In genomic region chr1:174592420-174592980, GRCm38 (mm10) we compare ENCODE assay signal across 9 mouse cellular contexts.
DNase-seq lines count a peak whose midpoint lies in the region; ATAC-seq and TF ChIP-seq lines count a peak whose summit lies in the region.
"Had no signal": no experiment of that assay in that cellular context is flagged by ENCODE, and none has a peak within 500 bp of the region (broad histone marks: within the 10 kb centered on the region; RNA-seq: fewer than 3 reads in every experiment).

No protein-coding gene starts in this region.

- H3K36me3 ChIP-seq in liver, adult 2 months (ENCODE audit: control insufficient read depth, insufficient read depth, low read length), result no peaks in the 10 kb centered on the region
- H3K36me3 ChIP-seq in liver, embryonic 12.5 days, result no peaks in the 10 kb centered on the region
- H3K36me3 ChIP-seq: heart, embryonic 15.5 days had no signal

- H3K4me1 ChIP-seq in liver, adult 2 months (ENCODE audit: control insufficient read depth, insufficient read depth, low read length), result peaks cover 1% of the 10 kb centered on the region; the same call in 1 of the 2 replicates
- peaks cover 2% of the 10 kb centered on the region for H3K4me1 ChIP-seq in liver, embryonic 12.5 days
- H3K4me1 ChIP-seq: heart, embryonic 15.5 days had no signal

- H3K4me2 ChIP-seq in liver, embryonic 12.5 days, result no peak overlapping the region
- H3K4me2 ChIP-seq: heart, embryonic 15.5 days had no signal

- H3K27ac ChIP-seq in liver, adult 2 months (replicated peaks; ENCODE audit: insufficient read depth, low read depth, low read length), result no peak overlapping the region
- no peak overlapping the region for H3K27ac ChIP-seq in liver, embryonic 12.5 days
- H3K27ac ChIP-seq: heart, embryonic 15.5 days had no signal

- peak; percentile 6 for DNase-seq in gastrocnemius, adult 18-20 months (ENCODE audit: low spot score)
- no peak for DNase-seq in gastrocnemius, postnatal 36 days
- DNase-seq in liver, adult 2 months (ENCODE audit: extremely low read depth, low read depth, low spot score), result peak; percentile 30
- no peak for DNase-seq in Patski (ENCODE audit: low read depth, low spot score)
- DNase-seq in mesoderm, embryonic 11.5 days (ENCODE audit: low read depth, low spot score), result peak; percentile 14
- DNase-seq in spleen, adult 18-20 months, result no peak
- no peak for DNase-seq in spleen, postnatal 10 days (ENCODE audit: low spot score in 2 of 2)

- no peak for ATAC-seq in liver, embryonic 12.5 days
- ATAC-seq in Patski, result no peak

- intact Hi-C loops in gastrocnemius, postnatal 36 days (cut with DNase I), result loop anchor here (1.0 kb wide), 1 partner anchor 409 kb away; no protein-coding TSS in a partner anchor

- H3K9me3 ChIP-seq in liver, embryonic 12.5 days (replicated peaks), result no peaks in the 10 kb centered on the region
- H3K9me3 ChIP-seq: heart, embryonic 15.5 days had no signal

- no peak for TF ChIP-seq POLR2A in liver, adult 2 months (IDR thresholded peaks at IDR 0.05; ENCODE audit: extremely low read depth, insufficient read depth, low read length)

- H3K9ac ChIP-seq in liver, adult 2 months (ENCODE audit: low read depth, low read length), result no peak overlapping the region
- no peak overlapping the region for H3K9ac ChIP-seq in liver, embryonic 12.5 days
- H3K9ac ChIP-seq: heart, embryonic 15.5 days had no signal

- CTCF ChIA-PET in Patski (lab: Charles Lee), result no interaction called here

- peak; percentile 32; the same call in 1 of the 2 replicates for TF ChIP-seq CTCF in liver, adult 2 months (IDR thresholded peaks at IDR 0.05; ENCODE audit: low read depth, low read length)
- TF ChIP-seq CTCF in Patski (IDR thresholded peaks at IDR 0.05), result peak; percentile 41

- POLR2A ChIA-PET in Patski (lab: Charles Lee), result no interaction called here

- H3K4me3 ChIP-seq in liver, adult 2 months (ENCODE audit: insufficient read depth, low read depth, low read length), result no peak overlapping the region
- no peak overlapping the region for H3K4me3 ChIP-seq in liver, embryonic 12.5 days
- H3K4me3 ChIP-seq: heart, embryonic 15.5 days had no signal

- 68% methylated on average over 5 of the region's 5 CpGs for WGBS in liver, adult 2 months
- WGBS in liver, embryonic 12.5 days (ENCODE audit: insufficient replicate concordance), result 55% methylated on average over 5 of the region's 5 CpGs

- in situ Hi-C loops in Patski (cut with MboI; ENCODE audit: low pct_unique_long_range_greater_than_20kb), result loop anchor here (25.0 kb wide), 1 partner anchor 1070 kb away; no protein-coding TSS in a partner anchor

- H3K79me2 ChIP-seq in liver, adult 2 months (ENCODE audit: control insufficient read depth, insufficient read depth, low read length), result no peaks in the 10 kb centered on the region

- H3K27me3 ChIP-seq in liver, adult 2 months (ENCODE audit: control insufficient read depth, insufficient read depth, low read length), result no peaks in the 10 kb centered on the region
- H3K27me3 ChIP-seq in liver, embryonic 12.5 days (replicated peaks), result no peaks in the 10 kb centered on the region
- no peaks in the 10 kb centered on the region for H3K27me3 ChIP-seq in Patski
- H3K27me3 ChIP-seq: heart, embryonic 15.5 days had no signal

Comparison
In these comparisons a context has a peak if more than half of its experiments do, and no peak if none do; other contexts are left out.
1. DNase-seq: peak in gastrocnemius, adult 18-20 months (single experiment), liver, adult 2 months (single experiment) and mesoderm, embryonic 11.5 days (single experiment); none in gastrocnemius, postnatal 36 days (0 of 2), Patski (single experiment), spleen, adult 18-20 months (0 of 2) and spleen, postnatal 10 days (0 of 2).